Mouse (Mus musculus): ENCODE measurements around the gene Pigf. TPM values are rescaled to one million over a fixed set of nuclear protein-coding genes. Genes with fewer than 3 reads are reported as not detected.

Pigf gene
- total RNA-seq, 2 experiments from 2014 or later: 6.1 to 11.7 TPM

- no peak for ATAC-seq (replicated peaks; ENCODE audit: low FRiP score, poor library complexity, severe bottlenecking)
These were observed 55.0 kb downstream of the Pigf start for GRCm38 (mm10) chr17:86970026-86970750.

- no peak for ATAC-seq (replicated peaks; ENCODE audit: low FRiP score, poor library complexity, severe bottlenecking)
These were observed 55.6 kb downstream of the Pigf start for GRCm38 (mm10) chr17:86969582-86969981.

- ATAC-seq (replicated peaks; ENCODE audit: low FRiP score, poor library complexity, severe bottlenecking): no peak
These were observed 56.6 kb downstream of the Pigf start for GRCm38 (mm10) chr17:86968581-86968980.

- ATAC-seq (replicated peaks; ENCODE audit: low FRiP score, poor library complexity, severe bottlenecking): no peak
These were observed 57.4 kb downstream of the Pigf start for GRCm38 (mm10) chr17:86967536-86968525.

GRCm38 (mm10) chr17:86967048-86967447 is 58.2 kb downstream of the Pigf start:
- ATAC-seq (replicated peaks; ENCODE audit: low FRiP score, poor library complexity, severe bottlenecking): no peak

- ATAC-seq (replicated peaks; ENCODE audit: low FRiP score, poor library complexity, severe bottlenecking): no peak
These were observed 59.2 kb downstream of the Pigf start for GRCm38 (mm10) chr17:86966040-86966439.

GRCm38 (mm10) chr17:86965121-86965520 is 60.1 kb downstream of the Pigf start:
- no peak for ATAC-seq (replicated peaks; ENCODE audit: low FRiP score, poor library complexity, severe bottlenecking)

- ATAC-seq (replicated peaks; ENCODE audit: low FRiP score, poor library complexity, severe bottlenecking): no peak
These were observed 60.7 kb downstream of the Pigf start for GRCm38 (mm10) chr17:86964502-86964901.

GRCm38 (mm10) chr17:86964041-86964440 is 61.2 kb downstream of the Pigf start:
- no peak for ATAC-seq (replicated peaks; ENCODE audit: low FRiP score, poor library complexity, severe bottlenecking)

- ATAC-seq (replicated peaks; ENCODE audit: low FRiP score, poor library complexity, severe bottlenecking): no peak
These were observed 61.7 kb downstream of the Pigf start for GRCm38 (mm10) chr17:86963586-86963902.

GRCm38 (mm10) chr17:86962894-86963585 is 62.2 kb downstream of the Pigf start, which contains the start of gene Rhoq:
TSS of gene Rhoq (plus strand) at chr17:86963082.
- ATAC-seq (replicated peaks; ENCODE audit: low FRiP score, poor library complexity, severe bottlenecking): no peak

- ATAC-seq (replicated peaks; ENCODE audit: low FRiP score, poor library complexity, severe bottlenecking): no peak
These were observed 62.8 kb downstream of the Pigf start for GRCm38 (mm10) chr17:86962297-86962893.

- no peak for ATAC-seq (replicated peaks; ENCODE audit: low FRiP score, poor library complexity, severe bottlenecking)
These were observed 63.8 kb downstream of the Pigf start for GRCm38 (mm10) chr17:86961301-86961841.

- ATAC-seq (replicated peaks; ENCODE audit: low FRiP score, poor library complexity, severe bottlenecking): no peak
These were observed 67.2 kb downstream of the Pigf start for GRCm38 (mm10) chr17:86957968-86958367.

- ATAC-seq (replicated peaks; ENCODE audit: low FRiP score, poor library complexity, severe bottlenecking): no peak
These were observed 68.0 kb downstream of the Pigf start for GRCm38 (mm10) chr17:86957239-86957638.

- no peak for ATAC-seq (replicated peaks; ENCODE audit: low FRiP score, poor library complexity, severe bottlenecking)
These were observed 76.4 kb downstream of the Pigf start for GRCm38 (mm10) chr17:86948801-86949200.

- no peak for ATAC-seq (replicated peaks; ENCODE audit: low FRiP score, poor library complexity, severe bottlenecking)
These were observed 77.1 kb downstream of the Pigf start, which contains the start of gene Atp6v1e2 for GRCm38 (mm10) chr17:86947840-86948796. TSS of gene Atp6v1e2 (minus strand) at chr17:86947897.
